Mouse (Mus musculus) hindbrain, embryonic 13.5 days (tissue): ENCODE results near the gene Gm10778. TPM values are rescaled to one million over a fixed set of nuclear protein-coding genes. Genes with fewer than 3 reads are reported as not detected.

Experiments
- ATAC-seq: fragments of 200-750 bp; cut with Nextera tagmentation; 2 replicates; pipeline ENCODE4 v1.8.0; 2017; ENCODE audit warnings: moderate TSS enrichment; ENCODE audit not compliant: low FRiP score
- H3K27ac ChIP-seq: fragments of 300-500 bp; sonication (generic); 2 replicates; pipeline ENCODE4 v1.5.1; 2015; ENCODE audit warnings: inconsistent platforms, mild to moderate bottlenecking, moderate library complexity
- H3K27me3 ChIP-seq: fragments of 300-500 bp; sonication (generic); 2 replicates; pipeline ENCODE4 v1.6.1; 2015; ENCODE audit warnings: mild to moderate bottlenecking, inconsistent platforms
- H3K36me3 ChIP-seq: fragments of 300-500 bp; sonication (generic); 2 replicates; pipeline ENCODE4 v1.6.1; 2015; ENCODE audit warnings: mild to moderate bottlenecking, inconsistent platforms
- H3K4me1 ChIP-seq: fragments of 300-500 bp; sonication (generic); replicated peaks from 2 replicates; pipeline ENCODE4 v1.6.1; 2015; ENCODE audit warnings: inconsistent platforms
- H3K4me2 ChIP-seq: fragments of 300-500 bp; sonication (generic); 2 replicates; pipeline ENCODE4 v1.6.1; 2015; ENCODE audit warnings: inconsistent platforms, mild to moderate bottlenecking, moderate library complexity
- H3K4me3 ChIP-seq: fragments of 300-500 bp; sonication (generic); 2 replicates; pipeline ENCODE4 v1.5.1; 2015; ENCODE audit warnings: mild to moderate bottlenecking, inconsistent platforms
- H3K9ac ChIP-seq: fragments of 300-500 bp; sonication (generic); 2 replicates; pipeline ENCODE4 v1.6.1; 2015; ENCODE audit warnings: mild to moderate bottlenecking, inconsistent platforms
- H3K9me3 ChIP-seq: fragments of 300-500 bp; sonication (generic); 2 replicates; pipeline ENCODE4 v1.6.1; 2016; ENCODE audit warnings: inconsistent platforms
- WGBS: fragments of 180-500 bp; shearing (Covaris S2); methylation state at CpG from one replicate; pipeline ENCODE4 v1.1.7; 2015; 5-methylcytosine and 5-hydroxymethylcytosine counted together
- polyA plus RNA-seq: library from polyadenylated mRNA; unstranded; fragments of >200 nt; fragmentation: Nextera tagmentation; extraction: Ambion mirVana; gene quantifications from 2 replicates; pipeline ENCODE4 v1.2.1, GENCODE M21; 2015

Gm10778 gene
- 6.2 and 6.4 TPM in 2 replicates for polyA plus RNA-seq

DNA sequence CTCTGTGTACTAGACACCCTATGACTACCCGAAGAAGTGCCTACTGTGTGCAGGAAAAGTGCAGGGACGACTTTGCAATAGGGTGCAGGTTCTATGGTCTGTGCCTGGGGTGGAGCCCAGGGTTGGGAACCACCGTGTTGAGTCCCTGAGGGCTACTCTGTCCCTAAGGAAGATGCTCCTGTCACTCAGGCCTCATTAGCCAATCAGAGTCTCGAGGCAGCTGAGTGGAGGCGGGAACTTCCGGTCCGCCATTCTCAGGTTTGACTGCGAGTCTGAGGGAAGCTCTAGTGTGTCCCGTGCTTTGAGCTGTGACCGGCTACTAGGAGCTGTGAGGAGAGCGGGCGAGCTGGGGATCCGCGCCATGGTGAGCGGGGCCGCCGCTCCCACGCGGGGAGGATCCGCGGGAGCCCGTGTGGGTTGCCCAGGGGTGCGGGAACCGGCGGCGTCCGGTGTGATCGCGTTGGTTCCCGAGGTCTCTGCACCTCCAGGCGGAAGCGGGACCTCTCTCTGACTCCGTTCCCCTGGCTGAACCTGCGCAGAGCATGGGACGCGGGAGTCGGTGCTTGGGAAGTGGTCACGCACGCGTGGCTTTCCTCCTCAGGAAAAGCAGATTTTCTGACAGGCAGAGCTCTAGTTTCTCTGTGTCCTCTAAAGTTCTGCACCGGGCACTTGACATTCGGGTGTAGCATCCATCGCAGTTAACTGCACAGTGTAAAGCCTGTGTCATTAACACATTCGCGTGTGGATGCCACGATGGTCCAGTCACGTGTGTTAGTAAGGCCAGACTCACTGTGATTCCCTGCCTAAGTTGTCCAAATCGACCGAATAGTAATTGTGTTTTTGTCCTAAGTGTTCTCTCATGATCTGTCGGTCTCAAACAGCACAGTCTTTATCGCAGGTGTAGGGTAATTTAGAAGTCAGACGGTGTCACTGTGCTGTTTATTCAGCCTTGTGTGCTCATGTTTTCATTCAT lies at the start of gene Gm10778:
Gm10778 (plus strand) TSS at position 257 of the 973 bp plus-strand sequence.
- 0 out of 2 replicates have a peak, but pooled peaks cover 13% of the 10 kb centered on the region for H3K27me3 ChIP-seq

DNA sequence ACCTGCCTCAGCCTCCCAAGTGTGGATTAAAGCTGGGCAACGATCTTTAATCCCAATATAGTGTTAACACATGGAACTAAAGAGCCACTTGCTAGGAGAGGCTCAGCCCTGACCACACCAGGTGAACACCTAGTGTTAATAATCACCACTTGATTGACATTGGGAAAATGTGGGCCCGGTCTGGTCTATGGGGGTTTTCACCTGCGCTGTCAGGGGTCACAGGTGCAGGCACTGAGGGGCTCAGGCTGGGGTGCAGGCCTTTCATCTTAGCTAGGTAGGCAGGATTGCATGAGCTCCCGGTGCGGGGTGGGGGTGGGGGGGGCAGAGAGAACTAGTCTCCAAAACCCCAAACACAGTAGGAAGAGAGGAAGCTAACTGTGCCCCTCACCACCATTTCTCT lies 49.2 kb upstream of the Gm10778 start:
- no peak overlapping the region for H3K4me2 ChIP-seq
- H3K4me3 ChIP-seq, result no peak overlapping the region
- H3K9ac ChIP-seq, result no peak overlapping the region
- peaks cover 57% of the 10 kb centered on the region for H3K4me1 ChIP-seq
- no peak for ATAC-seq
- H3K9me3 ChIP-seq, result no peaks in the 10 kb centered on the region
- peaks cover 63% of the 10 kb centered on the region for H3K27me3 ChIP-seq
- no peak overlapping the region for H3K27ac ChIP-seq
- WGBS, result 77% methylated on average over 5 of the region's 5 CpGs
- H3K36me3 ChIP-seq, result no peaks in the 10 kb centered on the region

More for the DNA sequence above, at the start of gene Gm10778:
- Histone ChIP-seq H3K9me3 (peaks cover 26% of the 10 kb centered on the region), H3K4me1 (peaks cover 14% of the 10 kb centered on the region), H3K4me3 (peak within 1 kb of the TSS; percentile 49), H3K9ac (peak within 1 kb of the TSS; percentile 76), H3K4me2 (peak within 1 kb of the TSS; percentile 63), H3K36me3 (peaks cover 30% of the 10 kb centered on the region), H3K27ac (peak within 1 kb of the TSS; percentile 91)
- WGBS, result 2% methylated on average over 36 of the region's 52 CpGs
- ATAC-seq, result peak; percentile 95

DNA sequence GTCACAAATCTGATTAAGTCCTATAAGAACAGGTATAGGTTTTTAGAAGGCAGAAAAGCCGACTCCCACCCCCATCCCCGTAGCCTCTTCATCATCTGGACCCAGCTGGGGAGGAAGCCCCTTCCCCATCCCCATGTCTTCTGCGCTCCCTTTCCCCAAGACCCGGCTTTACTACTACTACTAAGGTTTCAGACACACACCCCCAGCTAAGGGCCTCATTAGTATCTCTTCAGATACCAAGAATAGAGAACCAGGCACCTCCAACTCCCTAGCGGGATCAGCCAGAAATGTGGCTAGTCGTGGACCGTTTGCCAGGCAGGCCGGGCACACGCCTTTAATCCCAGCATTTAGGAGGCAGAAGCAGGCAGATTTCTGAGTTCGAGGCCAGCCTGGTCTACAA lies 48.8 kb upstream of the Gm10778 start:
- Histone ChIP-seq H3K27me3 (peaks cover 58% of the 10 kb centered on the region), H3K36me3 (no peaks in the 10 kb centered on the region), H3K4me3 (no peak overlapping the region), H3K27ac (no peak overlapping the region), H3K9me3 (no peaks in the 10 kb centered on the region), H3K9ac (no peak overlapping the region), H3K4me2 (no peak overlapping the region), H3K4me1 (peaks cover 58% of the 10 kb centered on the region)
- no peak for ATAC-seq
- 53% methylated on average over 10 of the region's 10 CpGs for WGBS

DNA sequence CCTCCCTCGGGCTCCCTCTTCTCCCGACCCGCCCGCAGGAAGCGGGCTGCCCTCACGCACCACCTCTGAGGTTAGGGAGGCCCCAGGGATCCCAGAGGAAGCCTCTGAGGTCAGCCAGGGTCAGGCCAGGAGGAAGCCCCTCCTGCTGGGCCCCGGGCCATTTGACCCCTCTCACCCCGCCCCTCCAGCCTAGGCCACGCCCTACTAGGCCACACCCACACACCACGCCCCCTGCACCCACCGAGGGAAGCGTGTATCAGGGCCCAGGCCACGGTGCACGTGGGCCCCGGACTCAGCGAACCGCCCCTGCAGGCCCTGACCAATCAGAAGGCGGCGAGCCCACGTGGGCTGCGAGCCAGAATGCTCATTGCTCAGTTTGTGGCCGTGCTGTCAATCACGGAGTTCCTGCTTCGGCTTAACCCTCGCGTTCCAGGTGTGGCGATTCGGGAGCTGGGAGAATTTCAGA lies 48.1 kb upstream of the Gm10778 start, which contains the start of gene Tle6:
Tle6 (minus strand) TSS at position 336 of the 466 bp plus-strand sequence.
- peak within 1 kb of the TSS; percentile 51 for H3K4me2 ChIP-seq
- peaks cover 57% of the 10 kb centered on the region for H3K4me1 ChIP-seq
- peak within 1 kb of the TSS; percentile 27 for H3K4me3 ChIP-seq
- peak; percentile 73 for ATAC-seq
- H3K27me3 ChIP-seq, result peaks cover 51% of the 10 kb centered on the region
- H3K27ac ChIP-seq, result no peak within 1 kb of the TSS
- under 1% methylated on average over 27 of the region's 28 CpGs for WGBS
- no peaks in the 10 kb centered on the region for H3K36me3 ChIP-seq
- no peaks in the 10 kb centered on the region for H3K9me3 ChIP-seq
- H3K9ac ChIP-seq, result 0 out of 2 replicates have a peak within 1 kb of the TSS, but pooled peaks have one; percentile 19

DNA sequence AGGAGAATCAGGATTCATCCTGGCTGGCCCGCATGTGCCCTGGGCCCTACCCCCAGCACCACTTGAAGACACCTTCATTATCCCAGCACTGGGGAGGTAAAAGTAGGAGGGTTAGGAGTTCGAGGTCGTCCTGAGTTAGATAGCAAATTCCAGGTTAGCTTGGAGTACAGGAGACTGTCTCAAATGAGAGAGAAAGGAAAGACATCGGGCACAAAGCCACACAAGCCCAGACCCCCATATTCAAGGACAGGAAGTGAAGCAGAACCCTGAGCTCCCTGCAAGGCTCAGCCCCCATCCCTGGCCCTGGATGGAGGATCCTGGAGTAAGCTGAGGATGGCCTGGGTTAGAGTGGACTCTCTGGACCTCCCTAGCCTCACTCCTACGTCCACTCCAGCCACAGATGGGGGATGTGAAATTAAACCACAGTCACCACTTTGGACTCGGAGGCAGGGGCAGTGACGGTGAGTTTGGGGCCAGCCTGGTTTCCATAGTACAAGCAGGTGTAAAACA lies 47.4 kb upstream of the Gm10778 start:
- peak overlapping the region; percentile 51 for H3K4me2 ChIP-seq
- no peaks in the 10 kb centered on the region for H3K36me3 ChIP-seq
- H3K4me3 ChIP-seq, result peak overlapping the region; percentile 7; the same call in 1 of the 2 replicates
- H3K4me1 ChIP-seq, result peaks cover 51% of the 10 kb centered on the region
- peaks cover 46% of the 10 kb centered on the region for H3K27me3 ChIP-seq
- no peak for ATAC-seq
- WGBS, result 27% methylated on average over 7 of the region's 7 CpGs
- H3K9ac ChIP-seq, result 0 out of 2 replicates have a peak overlapping the region, but pooled peaks have one; percentile 19
- no peak overlapping the region for H3K27ac ChIP-seq
- H3K9me3 ChIP-seq, result no peaks in the 10 kb centered on the region

DNA sequence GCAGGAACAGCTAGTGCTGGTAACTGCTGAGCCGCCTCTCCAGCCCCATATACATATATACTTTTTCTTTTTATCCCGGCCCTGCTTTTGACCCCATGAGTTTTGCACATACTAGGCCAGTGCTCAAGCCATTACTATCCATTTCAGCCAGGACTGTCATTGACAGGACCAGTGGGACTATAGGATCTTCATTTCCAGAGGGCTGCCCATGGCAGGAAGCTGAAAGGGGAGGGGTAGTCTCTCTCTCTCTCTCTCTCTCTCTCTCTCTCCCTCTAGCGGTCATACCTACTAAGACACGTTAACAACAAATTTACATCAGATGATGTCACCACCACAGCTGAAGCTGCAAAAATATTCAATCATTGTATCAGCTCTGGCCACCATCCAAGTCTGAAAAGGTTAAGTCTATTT lies 46.1 kb upstream of the Gm10778 start:
- Histone ChIP-seq H3K9ac (0 out of 2 replicates have a peak overlapping the region, but pooled peaks have one; percentile 11), H3K9me3 (no peaks in the 10 kb centered on the region), H3K4me2 (no peak overlapping the region), H3K4me3 (no peak overlapping the region), H3K27me3 (peaks cover 44% of the 10 kb centered on the region), H3K36me3 (no peaks in the 10 kb centered on the region), H3K4me1 (peaks cover 45% of the 10 kb centered on the region), H3K27ac (peak overlapping the region; percentile 32; the same call in 1 of the 2 replicates)
- no peak for ATAC-seq
- 17% methylated on average over 4 of the region's 4 CpGs for WGBS

DNA sequence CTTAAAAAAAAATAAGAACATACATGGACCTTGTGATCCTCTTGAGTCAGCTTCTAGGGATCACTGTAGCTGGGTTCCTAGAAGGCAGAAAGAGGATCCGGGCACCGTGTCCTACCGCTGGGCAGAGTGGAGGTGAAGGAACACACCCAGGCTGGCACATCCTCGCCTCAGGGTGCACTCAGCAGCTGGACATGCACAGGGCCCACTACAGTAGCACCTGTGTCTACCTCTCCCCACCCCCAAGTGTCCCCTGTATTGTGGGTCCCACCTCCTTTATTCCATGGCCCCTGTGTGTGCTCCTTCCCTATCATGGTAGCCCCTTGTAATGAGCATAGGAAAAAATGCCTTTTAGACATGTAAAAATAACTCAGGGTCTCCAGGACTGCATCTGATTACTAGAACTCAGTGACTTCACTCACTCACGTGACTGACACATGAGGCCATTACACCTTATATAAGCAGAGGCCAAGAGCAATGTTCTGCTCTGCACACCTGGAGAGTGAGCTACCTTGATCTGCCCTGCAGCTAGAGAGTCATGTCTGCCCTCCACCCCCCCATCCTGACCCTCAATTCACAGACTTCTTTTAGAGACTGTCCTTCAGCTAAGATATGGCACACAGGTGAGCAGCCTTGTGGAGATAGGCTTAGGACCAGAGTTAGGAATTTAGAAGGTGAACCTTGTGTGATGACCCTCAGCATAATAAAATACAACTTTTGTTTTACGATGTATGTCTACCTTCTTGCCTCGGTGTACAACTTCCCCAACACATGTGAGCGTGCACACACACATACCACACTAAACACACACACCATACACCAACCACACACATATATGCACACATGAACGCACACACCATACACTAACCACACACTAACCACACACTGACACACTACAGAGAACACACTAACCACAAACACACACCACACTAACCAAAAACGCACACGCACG lies 44.6 kb upstream of the Gm10778 start:
- peak overlapping the region; percentile 68 for H3K4me2 ChIP-seq
- no peak overlapping the region for H3K9ac ChIP-seq
- peaks cover 5% of the 10 kb centered on the region; the same call in 1 of the 2 replicates for H3K36me3 ChIP-seq
- H3K4me1 ChIP-seq, result peaks cover 41% of the 10 kb centered on the region
- no peak overlapping the region for H3K4me3 ChIP-seq
- H3K9me3 ChIP-seq, result no peaks in the 10 kb centered on the region
- H3K27ac ChIP-seq, result no peak overlapping the region
- 81% methylated on average over 12 of the region's 12 CpGs for WGBS
- peaks cover 30% of the 10 kb centered on the region for H3K27me3 ChIP-seq
- peak; percentile 2; the same call in 1 of the 2 replicates for ATAC-seq

DNA sequence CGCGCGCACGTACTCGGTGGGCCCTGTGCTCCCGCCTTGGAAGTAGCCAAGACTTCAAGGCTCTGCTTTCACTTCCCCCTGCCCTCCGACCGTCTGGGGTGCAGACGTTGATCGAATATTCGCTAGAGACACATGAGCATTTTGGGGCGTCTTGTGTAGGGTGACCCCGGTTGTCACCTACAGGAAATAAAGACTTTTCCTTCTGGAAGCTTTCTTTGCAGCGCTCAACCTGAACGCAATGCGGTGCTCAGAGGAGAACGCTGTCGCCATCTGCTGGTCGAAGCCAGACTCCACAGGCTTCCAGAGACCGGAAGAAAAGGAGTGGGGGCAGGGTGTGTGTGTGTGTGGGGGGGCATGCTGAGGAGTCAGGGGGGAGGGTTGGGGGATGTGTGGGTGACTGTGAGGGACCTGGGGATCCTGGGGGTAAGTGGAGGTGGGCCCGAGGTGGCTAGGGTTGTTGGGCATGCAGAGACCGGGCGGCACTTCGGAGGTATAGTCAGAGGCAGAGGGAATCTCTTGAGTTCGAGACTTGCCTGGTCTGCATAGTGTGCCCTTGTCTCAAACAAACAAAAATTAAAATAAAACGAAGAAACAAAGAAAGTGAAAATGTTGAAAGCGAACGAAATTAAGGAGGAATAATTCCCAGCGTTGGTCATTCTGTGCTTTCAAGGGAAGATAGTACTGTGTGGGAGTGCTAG lies 43.7 kb upstream of the Gm10778 start:
- Histone ChIP-seq H3K9me3 (no peaks in the 10 kb centered on the region), H3K4me1 (peaks cover 41% of the 10 kb centered on the region), H3K4me3 (peak overlapping the region; percentile 53), H3K36me3 (peaks cover 12% of the 10 kb centered on the region; the same call in 1 of the 2 replicates), H3K4me2 (peak overlapping the region; percentile 68), H3K9ac (peak overlapping the region; percentile 70), H3K27ac (peak overlapping the region; percentile 94), H3K27me3 (peaks cover 23% of the 10 kb centered on the region)
- 20% methylated on average over 29 of the region's 29 CpGs for WGBS
- peak; percentile 14 for ATAC-seq

DNA sequence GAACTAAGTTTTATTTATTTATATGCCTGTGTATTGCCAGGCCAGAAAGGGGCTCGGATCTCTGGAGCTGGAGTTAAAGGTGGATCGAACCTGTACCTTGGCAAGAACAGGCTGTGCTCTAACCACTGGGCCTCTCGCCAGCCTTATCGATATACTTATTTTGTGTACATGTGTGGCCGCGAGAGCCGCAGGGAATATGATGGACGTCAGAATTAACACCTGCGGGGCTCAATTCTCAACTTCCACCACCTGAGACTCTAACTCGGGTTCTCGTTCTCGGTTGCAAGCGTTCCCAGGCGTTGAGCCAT lies 43.2 kb upstream of the Gm10778 start:
- Histone ChIP-seq H3K36me3 (peaks cover 12% of the 10 kb centered on the region; the same call in 1 of the 2 replicates), H3K4me1 (peaks cover 38% of the 10 kb centered on the region), H3K9me3 (no peaks in the 10 kb centered on the region), H3K27ac (peak overlapping the region; percentile 94), H3K4me2 (peak overlapping the region; percentile 68), H3K4me3 (peak overlapping the region; percentile 53), H3K9ac (peak overlapping the region; percentile 70), H3K27me3 (peaks cover 20% of the 10 kb centered on the region)
- WGBS, result 4% methylated on average over 14 of the region's 14 CpGs
- ATAC-seq, result peak; percentile 19

DNA sequence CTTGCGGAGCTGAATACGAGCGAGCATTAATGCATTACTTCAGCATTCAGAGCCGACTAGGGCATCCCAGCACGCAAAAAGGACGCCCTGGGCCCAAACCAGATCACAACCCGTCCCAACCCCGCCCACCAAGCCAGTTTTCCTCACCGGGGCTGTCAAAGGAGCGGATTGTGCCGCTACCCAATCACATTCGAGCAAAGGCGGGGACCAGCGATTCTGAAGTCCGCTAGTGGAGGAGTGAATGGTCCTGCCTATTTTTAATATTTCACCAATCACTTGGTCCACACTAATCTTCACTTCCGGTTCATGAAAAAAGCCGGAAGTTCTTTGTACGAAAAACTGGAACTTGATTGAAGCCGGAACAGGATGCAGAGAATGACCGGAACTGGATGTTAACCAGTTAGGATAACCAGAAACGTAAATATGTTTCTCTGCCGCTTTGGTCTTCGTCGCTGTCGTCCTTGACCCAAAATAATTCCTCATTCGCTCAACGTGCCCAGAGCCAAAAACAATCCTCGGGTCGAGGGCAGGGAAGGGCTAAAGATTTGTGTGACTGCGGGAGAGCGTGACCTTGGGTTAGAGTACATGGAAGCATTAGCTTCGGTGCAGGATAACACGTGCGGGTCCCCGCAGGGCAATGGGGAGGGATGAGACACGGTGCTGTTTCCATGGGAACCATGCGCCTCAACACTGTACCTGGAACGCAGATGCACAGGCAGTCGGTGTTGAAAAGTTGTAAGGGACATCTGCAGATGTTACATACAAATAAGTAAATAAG lies 42.7 kb upstream of the Gm10778 start, which contains the start of gene BC025920:
BC025920 (plus strand) TSS at position 297 of the 778 bp plus-strand sequence.
- H3K27ac ChIP-seq, result peak within 1 kb of the TSS; percentile 94
- ATAC-seq, result peak; percentile 86
- peak within 1 kb of the TSS; percentile 53 for H3K4me3 ChIP-seq
- H3K36me3 ChIP-seq, result peaks cover 12% of the 10 kb centered on the region; the same call in 1 of the 2 replicates
- no peaks in the 10 kb centered on the region for H3K9me3 ChIP-seq
- H3K9ac ChIP-seq, result peak within 1 kb of the TSS; percentile 78
- WGBS, result under 1% methylated on average over 39 of the region's 39 CpGs
- H3K4me1 ChIP-seq, result peaks cover 34% of the 10 kb centered on the region
- H3K27me3 ChIP-seq, result peaks cover 18% of the 10 kb centered on the region
- H3K4me2 ChIP-seq, result peak within 1 kb of the TSS; percentile 79
